ENCODE assay signal across 9 mouse cellular contexts in genomic region chr4:81726761-81727723, GRCm38 (mm10).
A peak's percentile ranks its signal among the peaks of the same experiment; 100 is the strongest.
DNase-seq lines count a peak whose midpoint lies in the region; ATAC-seq lines count a peak whose summit lies in the region.
"Had no signal": no experiment of that assay in that cellular context is flagged by ENCODE, and none has a peak within 500 bp of the region (broad histone marks: within the 10 kb centered on the region; RNA-seq: fewer than 3 reads in every experiment).

No protein-coding gene starts in this region.

- H3K27ac ChIP-seq in heart, embryonic 10.5 days, result peak overlapping the region; percentile 78
- peak overlapping the region; percentile 62 for H3K27ac ChIP-seq in heart, embryonic 16.5 days (ENCODE audit: low read length)
- H3K27ac ChIP-seq in midbrain, embryonic 13.5 days, result peak overlapping the region; percentile 90
- H3K27ac ChIP-seq in liver, embryonic 11.5 days (ENCODE audit: low read depth, low read length), result no peak overlapping the region
- H3K27ac ChIP-seq: limb, embryonic 12.5 days had no signal

- DNase-seq in heart, embryonic 10.5 days (ENCODE audit: low spot score), result no peak
- no peak for DNase-seq in heart, postnatal 36 days
- DNase-seq in cerebellum, adult 8-10 months, result peak; percentile 80
- no peak for DNase-seq in natural killer cell, adult 2 months (ENCODE audit: low spot score in 2 of 2)
- DNase-seq in liver, embryonic 11.5 days (ENCODE audit: low spot score), result no peak

- intact Hi-C loops in heart, postnatal 36 days (cut with DNase I), result no loop called here

- no peak overlapping the region for H3K4me3 ChIP-seq in heart, embryonic 10.5 days
- H3K4me3 ChIP-seq in heart, embryonic 16.5 days (ENCODE audit: low read length), result no peak overlapping the region
- no peak overlapping the region for H3K4me3 ChIP-seq in midbrain, embryonic 13.5 days (replicated peaks)
- no peak overlapping the region for H3K4me3 ChIP-seq in liver, embryonic 11.5 days (ENCODE audit: low read depth, low read length)
- H3K4me3 ChIP-seq: limb, embryonic 12.5 days had no signal

- H3K9me3 ChIP-seq in heart, embryonic 10.5 days, result no peaks in the 10 kb centered on the region
- H3K9me3 ChIP-seq in heart, embryonic 16.5 days (replicated peaks; ENCODE audit: control insufficient read depth, low read length), result peaks cover 3% of the 10 kb centered on the region; the same call in 1 of the 2 replicates
- H3K9me3 ChIP-seq in midbrain, embryonic 13.5 days, result no peaks in the 10 kb centered on the region
- H3K9me3 ChIP-seq in liver, embryonic 11.5 days (ENCODE audit: control insufficient read depth, low read length), result no peaks in the 10 kb centered on the region
- H3K9me3 ChIP-seq: limb, embryonic 12.5 days had no signal

- no peaks in the 10 kb centered on the region for H3K36me3 ChIP-seq in heart, embryonic 10.5 days
- H3K36me3 ChIP-seq in heart, embryonic 16.5 days (ENCODE audit: control insufficient read depth, insufficient read depth), result no peaks in the 10 kb centered on the region
- H3K36me3 ChIP-seq in midbrain, embryonic 13.5 days, result no peaks in the 10 kb centered on the region
- H3K36me3 ChIP-seq in liver, embryonic 11.5 days (ENCODE audit: control insufficient read depth, insufficient read depth, low read length), result no peaks in the 10 kb centered on the region
- H3K36me3 ChIP-seq: limb, embryonic 12.5 days had no signal

- no peak overlapping the region for H3K4me2 ChIP-seq in heart, embryonic 16.5 days (ENCODE audit: low read depth, low read length)
- peak overlapping the region; percentile 34 for H3K4me2 ChIP-seq in midbrain, embryonic 13.5 days (replicated peaks)
- no peak overlapping the region for H3K4me2 ChIP-seq in liver, embryonic 11.5 days
- H3K4me2 ChIP-seq: limb, embryonic 12.5 days had no signal

- no peak overlapping the region for H3K9ac ChIP-seq in heart, embryonic 16.5 days (ENCODE audit: low read length)
- H3K9ac ChIP-seq in midbrain, embryonic 13.5 days (replicated peaks), result peak overlapping the region; percentile 19; the same call in 1 of the 2 replicates
- no peak overlapping the region for H3K9ac ChIP-seq in liver, embryonic 11.5 days (ENCODE audit: low read depth, low read length)
- H3K9ac ChIP-seq: limb, embryonic 12.5 days had no signal

- ATAC-seq in heart, embryonic 16.5 days (replicated peaks; ENCODE audit: extremely low read depth, insufficient read depth, low FRiP score), result no peak
- peak; percentile 94 for ATAC-seq in midbrain, embryonic 13.5 days
- no peak for ATAC-seq in erythroid progenitor cell, adult 5-6 weeks (replicated peaks; ENCODE audit: low FRiP score, poor library complexity, severe bottlenecking)
- no peak for ATAC-seq in liver, embryonic 11.5 days (replicated peaks; ENCODE audit: low FRiP score)

- WGBS in heart, embryonic 10.5 days, result 64% methylated on average over 16 of the region's 16 CpGs
- 55% methylated on average over 16 of the region's 16 CpGs for WGBS in heart, embryonic 16.5 days
- 18% methylated on average over 16 of the region's 16 CpGs for WGBS in midbrain, embryonic 13.5 days
- 74% methylated on average over 16 of the region's 16 CpGs for WGBS in liver, embryonic 11.5 days

- peaks cover 17% of the 10 kb centered on the region for H3K4me1 ChIP-seq in heart, embryonic 10.5 days
- peaks cover 14% of the 10 kb centered on the region for H3K4me1 ChIP-seq in heart, embryonic 16.5 days (ENCODE audit: control insufficient read depth, insufficient read depth, low read length)
- peaks cover 25% of the 10 kb centered on the region for H3K4me1 ChIP-seq in midbrain, embryonic 13.5 days (replicated peaks)
- H3K4me1 ChIP-seq in liver, embryonic 11.5 days (replicated peaks; ENCODE audit: control insufficient read depth, insufficient read depth, low read length), result no peaks in the 10 kb centered on the region

- H3K27me3 ChIP-seq in heart, embryonic 10.5 days (ENCODE audit: insufficient read depth, poor library complexity, severe bottlenecking), result no peaks in the 10 kb centered on the region
- no peaks in the 10 kb centered on the region for H3K27me3 ChIP-seq in heart, embryonic 16.5 days (ENCODE audit: control insufficient read depth, insufficient read depth, low read length)
- no peaks in the 10 kb centered on the region for H3K27me3 ChIP-seq in midbrain, embryonic 13.5 days
- H3K27me3 ChIP-seq in liver, embryonic 11.5 days (replicated peaks; ENCODE audit: control insufficient read depth, insufficient read depth, low read length), result no peaks in the 10 kb centered on the region
- H3K27me3 ChIP-seq: limb, embryonic 12.5 days had no signal
